Mouse (Mus musculus) limb, embryonic 13.5 days (tissue): ENCODE results near the gene Tmem273. TPM values are rescaled to one million over a fixed set of nuclear protein-coding genes. Genes with fewer than 3 reads are reported as not detected.

Experiments used
- ATAC-seq: fragments of 200-750 bp; cut with Nextera tagmentation; 2 replicates; pipeline ENCODE4 v1.8.0; 2017; ENCODE audit warnings: low read depth, moderate number of reproducible peaks, moderate TSS enrichment; ENCODE audit not compliant: low FRiP score
- H3K27ac ChIP-seq: fragments of 300-500 bp; sonication (generic); 2 replicates; pipeline ENCODE4 v1.5.1; 2015; ENCODE audit warnings: inconsistent platforms, mild to moderate bottlenecking, moderate library complexity
- H3K27me3 ChIP-seq: fragments of 300-500 bp; sonication (generic); 2 replicates; pipeline ENCODE4 v1.6.1; 2015; ENCODE audit warnings: mild to moderate bottlenecking, inconsistent platforms
- H3K36me3 ChIP-seq: fragments of 300-500 bp; sonication (generic); 2 replicates; pipeline ENCODE4 v1.6.1; 2015; ENCODE audit warnings: inconsistent platforms, mild to moderate bottlenecking, moderate library complexity
- H3K4me1 ChIP-seq: fragments of 300-500 bp; sonication (generic); 2 replicates; pipeline ENCODE4 v1.6.1; 2015; ENCODE audit warnings: inconsistent platforms
- H3K4me2 ChIP-seq: fragments of 300-500 bp; sonication (generic); replicated peaks from 2 replicates; pipeline ENCODE4 v1.6.1; 2015; ENCODE audit warnings: inconsistent platforms, mild to moderate bottlenecking, moderate library complexity
- H3K4me3 ChIP-seq: fragments of 300-500 bp; sonication (generic); 2 replicates; pipeline ENCODE4 v1.5.1; 2015; ENCODE audit warnings: moderate library complexity, mild to moderate bottlenecking, inconsistent platforms
- H3K9ac ChIP-seq: fragments of 300-500 bp; sonication (generic); 2 replicates; pipeline ENCODE4 v1.6.1; 2015; ENCODE audit warnings: mild to moderate bottlenecking, inconsistent platforms
- H3K9me3 ChIP-seq: fragments of 300-500 bp; sonication (generic); 2 replicates; pipeline ENCODE4 v1.6.1; 2016; ENCODE audit warnings: inconsistent platforms
- WGBS: fragments of 180-500 bp; shearing (Covaris S2); methylation state at CpG from one replicate; pipeline ENCODE4 v1.1.7; 2015; 5-methylcytosine and 5-hydroxymethylcytosine counted together
- polyA plus RNA-seq: library from polyadenylated mRNA; unstranded; fragments of >200 nt; fragmentation: Nextera tagmentation; extraction: Ambion mirVana; gene quantifications from 2 replicates; pipeline ENCODE4 v1.2.1, GENCODE M21; 2015

The Tmem273 gene
- polyA plus RNA-seq, 1 experiment from 2014 or later, result 0.43 TPM

DNA sequence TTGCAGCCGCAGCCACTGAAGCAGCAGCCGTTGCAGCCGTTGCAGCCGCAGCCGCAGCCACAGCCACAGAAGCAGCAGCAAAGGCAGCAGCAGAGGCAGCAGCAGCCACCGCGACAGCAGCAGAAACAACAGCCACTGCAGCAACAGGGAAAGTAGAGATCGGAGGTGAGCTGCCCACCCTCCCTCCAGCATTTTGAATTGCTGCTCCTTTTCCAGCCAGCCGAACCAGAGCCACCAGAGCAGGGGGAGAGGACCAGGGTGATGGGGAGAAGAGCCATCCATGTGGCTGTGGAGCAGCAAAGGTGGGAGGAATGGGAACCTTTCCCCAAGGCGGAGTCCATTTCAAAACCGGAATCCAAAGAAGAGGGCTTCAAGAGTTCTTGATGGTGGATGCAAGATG is 50.4 kb downstream of the Tmem273 start:
- H3K4me1 ChIP-seq, result no peaks in the 10 kb centered on the region
- no peaks in the 10 kb centered on the region for H3K36me3 ChIP-seq
- no peak overlapping the region for H3K27ac ChIP-seq
- no peaks in the 10 kb centered on the region for H3K9me3 ChIP-seq
- H3K27me3 ChIP-seq, result 0 out of 2 replicates have a peak, but pooled peaks cover 2% of the 10 kb centered on the region
- H3K4me3 ChIP-seq, result no peak overlapping the region
- no peak overlapping the region for H3K9ac ChIP-seq
- H3K4me2 ChIP-seq, result no peak overlapping the region
- ATAC-seq, result no peak
- 93% methylated on average over 11 of the region's 11 CpGs for WGBS

GRCm38 (mm10) chr14:32842052-32842451 is 56.3 kb downstream of the Tmem273 start:
- Histone ChIP-seq H3K9me3 (no peaks in the 10 kb centered on the region), H3K4me3 (no peak overlapping the region)

DNA sequence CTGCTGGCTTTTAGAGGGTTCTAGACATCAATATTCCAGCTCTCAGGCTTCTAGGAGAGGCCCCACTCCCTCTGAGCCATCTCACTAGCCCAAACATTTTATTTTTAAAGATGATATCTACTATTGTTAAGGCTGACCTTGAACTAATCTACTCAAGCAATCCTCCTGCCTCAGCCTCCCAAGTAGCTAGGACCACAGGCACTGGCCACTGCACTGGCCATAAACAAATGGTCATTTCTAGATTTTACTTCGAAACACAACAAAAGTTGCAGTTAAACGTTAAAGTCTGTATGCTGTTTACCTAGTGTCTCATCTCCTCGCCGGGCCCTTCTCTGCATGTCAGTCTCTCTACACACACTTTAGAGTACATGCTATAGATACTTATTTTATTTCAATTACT is 68.3 kb downstream of the Tmem273 start:
- H3K9ac ChIP-seq, result no peak overlapping the region
- 91% methylated on average over 4 of the region's 4 CpGs for WGBS
- H3K36me3 ChIP-seq, result no peaks in the 10 kb centered on the region
- H3K4me3 ChIP-seq, result no peak overlapping the region
- ATAC-seq, result no peak
- H3K9me3 ChIP-seq, result no peaks in the 10 kb centered on the region
- H3K27me3 ChIP-seq, result peaks cover 17% of the 10 kb centered on the region
- no peak overlapping the region for H3K4me2 ChIP-seq
- peaks cover 6% of the 10 kb centered on the region for H3K4me1 ChIP-seq
- no peak overlapping the region for H3K27ac ChIP-seq

More at GRCm38 (mm10) chr14:32842052-32842451, 56.3 kb downstream of the Tmem273 start:
- no peak overlapping the region for H3K9ac ChIP-seq
- no peaks in the 10 kb centered on the region for H3K36me3 ChIP-seq
- no peaks in the 10 kb centered on the region for H3K4me1 ChIP-seq
- no peak overlapping the region for H3K27ac ChIP-seq
- no peaks in the 10 kb centered on the region for H3K27me3 ChIP-seq
- no peak for ATAC-seq
- H3K4me2 ChIP-seq, result no peak overlapping the region

GRCm38 (mm10) chr14:32856246-32856645 is 70.5 kb downstream of the Tmem273 start:
- H3K9ac ChIP-seq, result peak overlapping the region; percentile 81

DNA sequence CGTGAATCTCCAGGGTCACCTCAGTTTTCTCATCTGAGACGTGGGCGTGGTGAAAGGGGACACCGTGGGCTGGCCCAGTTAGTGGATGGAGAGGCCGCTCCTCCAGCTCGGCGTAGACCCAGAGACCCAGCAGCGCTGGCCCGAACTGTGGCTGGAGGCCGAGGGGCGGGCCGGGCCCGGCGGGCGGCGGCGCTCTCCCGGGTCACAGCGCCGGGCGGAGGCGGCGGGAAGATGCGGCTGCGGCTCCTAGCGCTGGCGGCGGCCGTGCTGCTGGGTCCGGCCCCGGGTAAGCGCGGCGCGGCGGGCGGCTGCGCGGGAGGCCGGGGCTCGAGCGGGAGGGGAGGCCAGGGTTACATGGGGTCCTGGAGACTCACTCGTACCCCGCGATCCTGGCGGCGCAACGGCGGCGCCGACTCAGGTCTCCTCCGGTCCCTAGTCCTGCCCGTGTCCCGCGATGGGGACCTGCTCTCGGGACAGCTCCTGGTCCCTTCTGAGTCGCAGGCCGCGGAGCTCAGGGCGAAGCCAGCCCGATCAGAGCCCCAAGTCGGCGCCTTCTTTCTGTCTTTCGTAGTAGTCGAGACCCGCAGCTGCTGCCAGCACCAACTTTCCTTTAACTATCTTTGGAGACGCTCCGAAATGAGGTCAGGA is 71.0 kb downstream of the Tmem273 start, which contains the start of gene Vstm4:
Gene Vstm4, plus strand, starts transcription at position 76 of the 648 bp plus-strand sequence.
- H3K36me3 ChIP-seq, result no peaks in the 10 kb centered on the region
- under 1% methylated on average over 60 of the region's 68 CpGs for WGBS
- no peak within 1 kb of the TSS for H3K27ac ChIP-seq

More at GRCm38 (mm10) chr14:32856246-32856645, 70.5 kb downstream of the Tmem273 start:
- Histone ChIP-seq H3K4me1 (peaks cover 9% of the 10 kb centered on the region), H3K4me2 (peak overlapping the region; percentile 79), H3K9me3 (no peaks in the 10 kb centered on the region), H3K4me3 (peak overlapping the region; percentile 61), H3K27me3 (peaks cover 18% of the 10 kb centered on the region), H3K36me3 (no peaks in the 10 kb centered on the region), H3K27ac (no peak overlapping the region)
- WGBS, result 37% methylated on average over 5 of the region's 5 CpGs
- ATAC-seq, result no peak

DNA sequence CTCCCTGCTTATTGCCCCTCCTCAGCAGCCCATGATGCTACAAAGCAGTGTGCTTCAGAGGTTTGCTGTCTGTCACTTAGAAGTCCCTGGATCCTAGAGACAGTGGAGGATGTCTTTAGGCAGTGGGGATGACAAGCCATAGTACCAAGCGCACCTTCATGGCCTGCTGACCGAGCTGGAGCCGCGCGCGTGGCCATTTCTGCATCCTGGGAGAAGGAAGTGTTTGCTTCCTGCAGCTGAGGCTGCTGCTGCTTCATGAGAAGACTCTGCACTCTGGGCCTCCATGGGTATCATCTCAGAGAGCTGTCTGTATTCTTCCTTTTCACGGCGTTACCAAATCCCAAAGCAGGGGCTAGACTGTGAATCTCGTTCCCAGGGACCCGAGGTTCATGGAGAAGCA is 72.6 kb downstream of the Tmem273 start:
- WGBS, result 97% methylated on average over 10 of the region's 10 CpGs
- Histone ChIP-seq H3K27me3 (peaks cover 18% of the 10 kb centered on the region), H3K4me2 (no peak overlapping the region), H3K4me1 (peaks cover 15% of the 10 kb centered on the region), H3K36me3 (no peaks in the 10 kb centered on the region), H3K9ac (no peak overlapping the region), H3K9me3 (no peaks in the 10 kb centered on the region), H3K27ac (no peak overlapping the region), H3K4me3 (no peak overlapping the region)
- ATAC-seq, result no peak

More for the DNA sequence above, 71.0 kb downstream of the Tmem273 start, which contains the start of gene Vstm4:
- peak; percentile 86 for ATAC-seq
- H3K4me3 ChIP-seq, result peak within 1 kb of the TSS; percentile 61
- peaks cover 15% of the 10 kb centered on the region for H3K4me1 ChIP-seq
- peak within 1 kb of the TSS; percentile 81 for H3K9ac ChIP-seq
- peaks cover 18% of the 10 kb centered on the region for H3K27me3 ChIP-seq
- peak within 1 kb of the TSS; percentile 79 for H3K4me2 ChIP-seq
- H3K9me3 ChIP-seq, result no peaks in the 10 kb centered on the region

- Histone ChIP-seq H3K4me1 (peaks cover 15% of the 10 kb centered on the region), H3K9me3 (no peaks in the 10 kb centered on the region), H3K36me3 (peaks cover 3% of the 10 kb centered on the region; the same call in 1 of the 2 replicates), H3K27ac (no peak overlapping the region), H3K9ac (no peak overlapping the region), H3K4me3 (no peak overlapping the region), H3K4me2 (no peak overlapping the region), H3K27me3 (peaks cover 18% of the 10 kb centered on the region)
- WGBS, result 68% methylated on average over 6 of the region's 6 CpGs
- no peak for ATAC-seq
Measured at GRCm38 (mm10) chr14:32858941-32859510, 73.3 kb downstream of the Tmem273 start.

DNA sequence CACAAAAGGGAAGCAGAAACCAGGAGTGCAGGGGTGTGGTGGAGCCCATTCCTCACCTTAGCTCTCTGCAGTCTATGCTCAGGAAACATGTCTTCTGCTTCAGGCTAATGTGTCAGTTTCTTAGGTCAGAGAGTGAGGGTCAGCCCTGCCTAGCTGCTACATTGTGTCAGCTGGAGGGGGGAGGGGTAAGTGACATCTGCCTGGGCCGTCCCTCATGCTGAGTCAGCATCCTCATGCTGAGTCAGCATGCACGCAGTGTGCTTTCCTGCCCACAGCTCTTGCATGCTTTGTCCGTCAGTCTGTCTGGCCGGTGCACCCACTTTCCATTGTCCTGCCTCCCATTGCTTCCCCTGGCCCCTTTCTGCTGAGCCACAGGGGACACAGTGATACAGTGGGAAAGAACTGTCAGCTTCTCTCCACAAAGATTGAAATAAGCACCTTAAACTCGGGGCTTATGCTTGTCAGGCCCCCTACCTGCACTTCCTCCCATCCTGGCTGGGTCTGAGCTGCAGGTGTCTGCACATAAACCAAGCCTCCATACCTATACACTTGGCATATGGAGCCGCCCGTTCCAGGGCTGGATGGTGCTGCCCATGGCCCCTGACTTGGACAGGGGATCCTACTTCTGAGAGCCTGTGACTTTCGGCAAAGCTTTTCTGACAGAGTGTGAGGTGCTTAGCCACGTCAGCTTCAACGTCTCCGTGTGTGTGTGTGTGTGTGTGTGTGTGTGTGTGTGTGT is 74.2 kb downstream of the Tmem273 start:
- Histone ChIP-seq H3K36me3 (peaks cover 3% of the 10 kb centered on the region; the same call in 1 of the 2 replicates), H3K4me3 (no peak overlapping the region), H3K9ac (no peak overlapping the region), H3K9me3 (no peaks in the 10 kb centered on the region), H3K4me2 (no peak overlapping the region), H3K4me1 (peaks cover 15% of the 10 kb centered on the region), H3K27me3 (peaks cover 18% of the 10 kb centered on the region), H3K27ac (no peak overlapping the region)
- no peak for ATAC-seq
- 69% methylated on average over 11 of the region's 11 CpGs for WGBS

- Histone ChIP-seq H3K36me3 (peaks cover 3% of the 10 kb centered on the region; the same call in 1 of the 2 replicates), H3K4me3 (no peak overlapping the region), H3K27ac (no peak overlapping the region), H3K4me1 (peaks cover 15% of the 10 kb centered on the region), H3K9ac (no peak overlapping the region), H3K9me3 (no peaks in the 10 kb centered on the region), H3K27me3 (peaks cover 16% of the 10 kb centered on the region), H3K4me2 (0 out of 2 replicates have a peak overlapping the region, but pooled peaks have one; percentile 9)
- peak; percentile 60; the same call in 1 of the 2 replicates for ATAC-seq
- 17% methylated on average over 6 of the region's 6 CpGs for WGBS
Measured at GRCm38 (mm10) chr14:32861149-32861581, 75.4 kb downstream of the Tmem273 start.

GRCm38 (mm10) chr14:32861656-32862055 is 75.9 kb downstream of the Tmem273 start:
- Histone ChIP-seq H3K27me3 (peaks cover 16% of the 10 kb centered on the region), H3K9ac (no peak overlapping the region), H3K4me1 (peaks cover 15% of the 10 kb centered on the region), H3K9me3 (no peaks in the 10 kb centered on the region), H3K36me3 (peaks cover 3% of the 10 kb centered on the region; the same call in 1 of the 2 replicates), H3K4me2 (0 out of 2 replicates have a peak overlapping the region, but pooled peaks have one; percentile 9), H3K4me3 (no peak overlapping the region), H3K27ac (no peak overlapping the region)
- WGBS, result 42% methylated on average over 2 of the region's 2 CpGs
- no peak for ATAC-seq

GRCm38 (mm10) chr14:32865331-32865730 is 79.6 kb downstream of the Tmem273 start:
- WGBS, result 85% methylated on average over 3 of the region's 3 CpGs

More at GRCm38 (mm10) chr14:32865331-32865730, 79.6 kb downstream of the Tmem273 start:
- Histone ChIP-seq H3K9ac (no peak overlapping the region), H3K36me3 (peaks cover 3% of the 10 kb centered on the region; the same call in 1 of the 2 replicates), H3K27me3 (no peaks in the 10 kb centered on the region), H3K4me3 (no peak overlapping the region), H3K9me3 (no peaks in the 10 kb centered on the region), H3K4me1 (peaks cover 9% of the 10 kb centered on the region), H3K4me2 (no peak overlapping the region), H3K27ac (no peak overlapping the region)
- ATAC-seq, result no peak
